Mouse (Mus musculus): ENCODE results near the gene Tex52.

DNA sequence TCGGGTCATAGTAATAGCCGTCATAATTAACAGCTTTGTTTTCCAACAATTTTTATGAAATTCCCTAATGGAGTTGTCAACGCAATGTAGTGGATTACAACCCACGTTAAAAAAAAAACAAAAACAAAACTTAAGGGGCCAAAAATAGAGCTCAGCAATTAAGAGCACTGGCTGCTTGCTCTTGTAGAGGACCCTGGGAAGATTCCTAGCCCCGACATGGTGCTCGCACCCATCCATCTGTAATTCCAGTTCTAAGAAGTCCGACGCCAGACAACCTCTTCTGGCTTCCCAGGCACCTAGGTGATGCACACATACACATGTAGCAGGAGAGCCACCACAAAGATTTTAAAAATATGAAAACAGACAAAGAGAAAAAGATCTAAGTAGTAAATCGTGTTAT lies 49.8 kb downstream of the Tex52 start:
- TF ChIP-seq POLR2A (IDR thresholded peaks at IDR 0.05; ENCODE audit: low read depth, low read length) (no peak), CTCF (IDR thresholded peaks at IDR 0.05; ENCODE audit: extremely low read depth, insufficient read length, insufficient replicate concordance, low read depth, low read length) (no peak)
